Mouse (Mus musculus) heart, adult 9 months (tissue): Measurements from ENCODE around the gene Cnnm3.
"Not testable (repeated sequence)": the region's sequence is repeated elsewhere in the genome, so short reads cannot be mapped to it uniquely, and the experiment has no call there.

Experiments
- DNase-seq, 2 experiments: peaks; one replicate each; pipeline ENCODE4 v3.0.0; 2022; ENCODE audit warnings: low spot score in 2 of 2

Gene Cnnm3

GRCm38 (mm10) chr1:36535477-36536396 is 24.1 kb downstream of the Cnnm3 start:
- peak; percentile 70 to 75 for DNase-seq

- no peak for DNase-seq
Observed at GRCm38 (mm10) chr1:36536397-36536728, 24.7 kb downstream of the Cnnm3 start.

- not testable (repeated sequence) for DNase-seq
Observed at GRCm38 (mm10) chr1:36536783-36537182, 25.1 kb downstream of the Cnnm3 start, which contains the start of gene Ankrd23. Ankrd23 (minus strand) TSS chr1:36536883.

DNA sequence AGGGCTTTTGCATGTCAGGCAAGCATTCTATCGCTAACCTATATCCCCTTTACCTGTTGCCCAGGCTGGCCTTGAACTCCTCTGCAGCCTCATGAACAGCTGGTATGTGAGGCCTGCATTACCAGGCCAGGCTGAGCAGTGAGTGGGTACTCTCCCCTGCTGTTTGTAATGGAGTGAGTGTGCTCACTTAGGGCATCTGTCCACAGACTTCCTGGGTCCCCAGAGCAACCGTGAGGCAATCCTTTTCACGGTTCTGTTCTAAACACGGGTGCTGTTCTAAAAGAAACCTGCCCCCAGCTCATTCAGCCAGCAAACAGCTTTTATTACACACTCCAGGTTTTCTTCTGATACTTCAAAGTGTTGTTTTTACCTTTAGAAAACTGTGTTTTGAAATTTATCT is 27.1 kb downstream of the Cnnm3 start:
- DNase-seq, result no peak

- peak; percentile 84 to 86 for DNase-seq
Observed at GRCm38 (mm10) chr1:36539186-36539585, 27.5 kb downstream of the Cnnm3 start, which contains the start of gene Gm42417. Gm42417 (minus strand) TSS chr1:36539429.

- no peak for DNase-seq
Observed at GRCm38 (mm10) chr1:36540132-36540531, 28.5 kb downstream of the Cnnm3 start.

GRCm38 (mm10) chr1:36540807-36541206 is 29.1 kb downstream of the Cnnm3 start:
- no peak for DNase-seq

DNA sequence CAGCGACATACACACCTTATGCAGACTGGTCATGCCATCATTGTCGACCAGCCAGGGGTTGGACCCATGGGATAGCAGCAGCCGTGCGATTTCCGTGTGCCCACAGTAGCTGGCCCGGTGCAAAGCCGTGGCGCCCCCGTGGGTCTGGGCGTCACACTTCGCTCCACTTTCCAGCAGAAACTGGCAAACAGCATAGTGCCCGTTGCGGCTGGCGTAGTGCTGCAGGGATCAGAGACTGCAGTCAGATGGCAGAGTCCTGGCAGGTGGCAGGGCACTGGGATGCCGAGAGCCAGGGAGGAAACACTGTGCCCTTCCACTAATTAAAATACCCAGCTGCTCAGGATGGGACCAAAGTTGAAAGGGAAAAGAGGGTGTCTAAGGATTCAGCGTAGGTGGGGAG is 30.2 kb downstream of the Cnnm3 start:
- DNase-seq, result no peak

- DNase-seq, result no peak
Observed at GRCm38 (mm10) chr1:36542925-36543324, 31.3 kb downstream of the Cnnm3 start.

DNA sequence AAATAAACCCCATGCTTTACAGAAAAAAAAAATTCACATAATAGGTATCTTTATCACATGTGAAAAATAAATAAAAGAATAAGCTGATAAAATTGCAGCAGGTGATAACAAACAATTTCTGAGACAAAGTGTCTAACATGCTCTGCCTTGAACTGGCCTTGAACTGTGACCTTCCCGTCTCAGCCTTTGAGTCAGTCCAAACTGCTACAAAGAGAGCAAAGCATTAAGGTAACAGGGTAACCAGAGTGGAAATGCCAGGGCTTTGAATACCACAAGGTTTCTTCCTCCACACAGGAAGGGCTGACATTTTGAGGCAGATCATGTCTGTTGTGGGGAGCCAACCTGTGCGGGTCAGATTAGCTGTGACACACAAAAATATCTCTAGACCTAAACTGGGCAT is 33.7 kb downstream of the Cnnm3 start:
- DNase-seq, result no peak

DNA sequence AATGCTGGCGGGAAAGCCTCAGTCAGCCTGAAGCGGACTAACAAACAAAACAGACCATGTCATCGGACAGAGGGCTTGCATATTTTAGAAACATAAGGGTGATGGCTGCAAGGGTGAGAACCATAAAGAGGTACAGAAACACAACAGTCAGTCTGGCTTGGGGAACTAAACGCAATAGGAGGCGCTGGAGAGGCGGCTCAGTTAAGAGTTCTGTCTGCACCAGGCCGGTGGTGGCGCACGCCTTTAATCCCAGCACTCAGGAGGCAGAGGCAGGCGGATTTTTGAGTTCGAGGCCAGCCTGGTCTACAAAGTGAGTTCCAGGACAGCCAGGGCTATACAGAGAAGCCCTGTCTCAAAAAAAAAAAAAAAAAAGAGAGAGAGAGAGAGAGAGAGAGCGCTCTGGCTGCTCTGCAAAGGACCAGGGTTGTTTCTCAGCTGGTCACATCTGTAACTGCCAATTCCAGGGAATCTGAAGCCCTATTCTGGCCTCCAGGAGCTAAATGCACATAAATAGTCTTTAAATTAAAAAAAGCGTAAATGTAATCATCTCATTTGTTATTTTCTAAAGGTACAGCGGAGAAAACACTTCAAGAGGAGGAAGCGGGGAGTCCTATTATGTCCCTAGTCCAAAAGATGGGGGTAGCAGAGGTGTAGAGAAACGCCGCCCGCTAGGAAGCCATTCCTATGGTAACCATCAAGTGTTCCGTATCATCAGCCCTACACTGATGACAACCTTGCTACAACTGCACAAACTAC is 34.4 kb downstream of the Cnnm3 start:
- no peak for DNase-seq

DNA sequence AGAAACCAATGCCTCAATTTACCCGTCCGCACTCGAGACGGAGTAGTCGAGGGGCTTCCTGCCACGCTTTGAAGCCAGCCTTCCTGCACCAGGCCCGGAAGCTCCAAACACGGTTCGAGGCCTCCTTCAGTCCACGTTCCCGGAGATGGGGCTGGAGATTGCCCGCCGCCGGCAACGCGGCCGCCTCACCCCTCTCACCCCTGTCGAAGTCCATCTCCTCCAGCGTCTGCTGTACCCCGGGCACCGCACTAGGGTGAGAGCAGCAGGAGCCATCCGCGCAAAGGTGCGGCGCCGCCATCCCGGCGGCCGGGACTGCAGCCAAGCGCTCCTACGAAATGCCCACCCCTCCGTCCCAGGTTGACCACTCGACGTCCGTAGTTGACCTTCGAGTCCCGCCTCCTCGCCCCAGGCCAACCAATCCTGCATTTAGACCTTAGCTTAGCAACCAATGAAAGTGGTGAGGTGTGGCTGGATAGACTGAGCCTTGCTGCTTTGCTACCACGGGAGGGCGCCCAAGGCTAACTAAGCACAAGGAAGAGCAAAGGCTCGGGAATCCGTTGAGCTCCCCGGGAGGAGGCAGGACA is 35.3 kb downstream of the Cnnm3 start, which contains the start of gene Ankrd39:
TSS of gene Ankrd39 (minus strand) at position 558 of the 584 bp plus-strand sequence.
- DNase-seq, result peak; percentile 99

- peak in 1 of 2 experiments; percentile 55 for DNase-seq
Observed at GRCm38 (mm10) chr1:36547981-36548598, 36.4 kb downstream of the Cnnm3 start.

DNA sequence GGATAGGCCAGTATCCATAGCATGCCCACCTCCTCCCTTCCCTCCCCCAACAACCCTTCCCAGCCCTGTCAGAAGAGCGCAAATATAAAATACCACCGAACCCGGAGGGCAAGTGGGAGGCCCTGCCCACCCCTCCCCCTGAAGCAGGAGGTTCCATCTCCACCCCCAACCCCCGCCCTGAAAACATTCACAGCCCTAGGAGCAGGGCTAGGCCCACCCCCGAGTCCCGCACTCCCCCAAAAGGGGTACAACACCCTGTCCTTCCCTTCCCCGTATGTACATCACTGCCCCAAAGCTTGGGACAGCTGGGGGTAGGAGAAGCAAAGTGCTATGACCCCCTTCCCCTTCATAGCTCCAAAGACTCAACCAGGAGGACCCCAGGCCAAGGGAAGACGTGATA is 37.1 kb downstream of the Cnnm3 start:
- DNase-seq, result no peak

DNA sequence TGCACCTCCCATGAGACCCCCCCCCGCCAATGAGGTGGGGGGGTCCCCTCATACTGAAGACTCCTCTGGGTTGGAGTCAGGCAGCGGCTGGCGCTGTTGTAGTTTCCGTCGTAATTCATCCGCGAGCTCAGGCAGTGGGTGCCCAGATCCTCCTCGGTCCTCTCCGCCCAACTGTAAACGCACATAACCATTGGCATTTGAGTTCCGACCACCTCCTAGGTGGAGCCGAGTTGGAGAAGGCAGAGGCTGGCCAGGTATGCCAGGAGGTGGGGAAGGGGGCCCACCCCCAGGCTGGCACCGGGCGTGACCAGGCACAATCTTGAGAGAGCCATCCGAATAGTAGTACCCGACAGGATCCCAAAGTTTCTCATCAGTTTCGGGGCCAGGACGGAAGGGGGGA is 37.8 kb downstream of the Cnnm3 start:
- DNase-seq, result no peak

DNA sequence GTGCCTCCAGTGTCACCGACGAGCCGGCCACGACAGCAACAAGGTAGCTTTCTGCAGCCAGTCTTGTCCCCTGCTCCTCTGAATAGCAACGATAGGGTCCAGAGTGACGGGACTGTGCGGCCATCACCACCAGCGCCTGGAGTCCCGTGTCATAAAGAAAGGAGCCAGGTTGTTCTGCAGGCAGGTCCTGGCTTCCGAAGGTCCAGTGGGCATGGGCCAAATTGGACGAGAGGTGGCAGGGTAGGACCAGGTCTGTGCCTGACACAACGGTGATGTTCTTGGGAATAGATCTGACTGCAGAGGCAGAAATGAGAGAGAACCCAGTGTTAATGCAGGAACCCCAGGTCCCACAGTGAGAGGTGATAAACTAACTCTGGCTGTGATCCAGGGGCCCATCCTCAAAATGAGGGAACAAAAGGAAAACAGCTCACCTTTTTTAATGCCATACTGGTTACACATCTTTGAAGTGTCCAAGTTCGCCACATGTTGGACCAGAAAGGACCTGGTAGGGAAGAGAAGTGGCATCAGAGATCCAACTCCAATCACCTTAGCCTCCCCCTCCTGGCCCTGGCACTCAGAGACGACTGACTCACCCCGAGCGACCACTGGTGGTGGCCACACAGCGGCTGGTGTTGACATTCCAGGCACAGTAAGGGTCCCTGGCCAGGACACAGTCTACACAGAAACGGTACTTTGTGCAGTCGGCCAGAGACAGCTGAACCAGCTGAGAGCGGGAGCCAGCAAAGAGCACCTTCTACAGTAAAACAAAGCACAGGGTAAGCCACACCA is 38.6 kb downstream of the Cnnm3 start:
- no peak for DNase-seq

DNA sequence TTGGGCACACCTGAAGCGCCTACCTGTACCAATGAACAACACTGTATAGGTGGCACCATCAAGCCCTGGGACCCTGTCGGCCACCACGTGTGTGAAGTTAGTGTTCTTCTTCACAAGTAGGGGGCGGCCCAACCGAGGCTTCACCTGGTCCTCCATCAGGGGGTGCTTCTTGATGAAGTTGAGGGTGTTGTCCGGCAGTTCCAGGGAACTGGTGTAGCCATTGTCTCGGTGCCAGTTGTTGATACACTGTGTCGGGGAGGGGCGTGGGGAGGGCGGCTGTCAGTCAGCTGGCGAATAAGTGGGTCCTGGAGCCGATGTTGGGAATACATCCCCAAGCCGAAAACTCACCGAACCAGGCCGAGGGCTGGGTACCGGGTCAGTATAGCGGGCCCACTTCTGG is 40.2 kb downstream of the Cnnm3 start:
- no peak for DNase-seq

DNA sequence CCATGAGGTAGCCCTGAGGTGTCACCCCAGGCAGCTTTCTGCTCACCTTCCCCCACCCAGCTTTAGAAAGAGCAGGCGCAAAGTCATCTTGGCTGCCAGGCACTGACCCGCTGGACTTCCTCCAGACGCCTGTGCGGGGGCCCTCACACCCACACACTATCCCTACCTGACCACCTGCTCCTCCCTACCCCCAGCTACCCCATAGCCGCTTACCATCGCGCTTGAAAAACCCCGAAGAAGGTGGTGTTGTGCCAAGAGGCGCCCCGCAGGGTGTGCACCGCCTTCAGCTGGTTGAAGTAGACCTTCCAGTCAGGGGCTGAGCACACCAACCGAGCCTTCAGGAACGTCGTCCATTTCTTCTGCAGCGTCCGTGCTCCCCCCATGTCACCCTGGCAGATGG is 40.8 kb downstream of the Cnnm3 start:
- no peak for DNase-seq

DNA sequence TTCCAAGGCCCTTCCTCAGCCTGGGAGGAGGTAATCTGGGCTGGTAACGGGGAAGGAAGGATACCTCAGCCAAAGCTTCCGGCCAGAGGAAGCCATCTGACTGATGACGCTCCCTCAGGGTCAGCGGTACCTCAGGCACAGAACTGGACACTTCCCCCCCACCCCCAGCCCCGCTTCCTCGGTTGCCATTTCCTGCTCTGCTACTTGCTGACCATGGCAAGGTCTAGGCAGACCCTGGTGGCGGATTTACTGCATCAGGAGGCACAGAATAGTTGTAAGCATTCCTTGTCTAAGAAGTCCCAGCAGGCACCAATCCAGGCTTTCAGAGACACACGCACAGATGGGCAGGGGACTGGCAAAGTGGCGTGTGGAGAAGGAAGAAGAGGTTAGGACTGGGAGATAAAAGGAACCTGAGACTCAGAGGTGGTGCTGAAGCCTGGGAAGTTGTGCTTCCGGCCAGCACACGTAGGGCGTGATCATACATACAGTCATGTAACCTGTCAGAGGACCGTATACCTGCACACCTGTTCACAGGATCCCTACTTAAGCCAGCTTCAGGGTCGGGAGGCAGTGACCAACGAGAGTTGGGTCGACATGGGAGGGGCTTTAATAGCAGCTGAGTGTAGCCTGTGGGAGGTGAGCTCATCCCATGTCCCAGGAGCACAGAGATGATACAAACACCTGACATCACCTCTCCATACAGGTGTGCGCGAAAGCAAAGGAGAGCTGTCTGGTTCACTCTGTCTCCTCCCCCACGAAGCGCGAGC is 43.1 kb downstream of the Cnnm3 start:
- DNase-seq, result peak in 1 of 2 experiments; percentile 73

GRCm38 (mm10) chr1:36555798-36556395 is 44.2 kb downstream of the Cnnm3 start:
- peak in 1 of 2 experiments; percentile 56 for DNase-seq
